Mouse (Mus musculus): Measurements from ENCODE around the gene Bcl2a1b. TPM values are rescaled to one million over a fixed set of nuclear protein-coding genes. Genes with fewer than 3 reads are reported as not detected.

Bcl2a1b gene
- polyA plus RNA-seq, 1 experiment = 3.1 TPM

DNA sequence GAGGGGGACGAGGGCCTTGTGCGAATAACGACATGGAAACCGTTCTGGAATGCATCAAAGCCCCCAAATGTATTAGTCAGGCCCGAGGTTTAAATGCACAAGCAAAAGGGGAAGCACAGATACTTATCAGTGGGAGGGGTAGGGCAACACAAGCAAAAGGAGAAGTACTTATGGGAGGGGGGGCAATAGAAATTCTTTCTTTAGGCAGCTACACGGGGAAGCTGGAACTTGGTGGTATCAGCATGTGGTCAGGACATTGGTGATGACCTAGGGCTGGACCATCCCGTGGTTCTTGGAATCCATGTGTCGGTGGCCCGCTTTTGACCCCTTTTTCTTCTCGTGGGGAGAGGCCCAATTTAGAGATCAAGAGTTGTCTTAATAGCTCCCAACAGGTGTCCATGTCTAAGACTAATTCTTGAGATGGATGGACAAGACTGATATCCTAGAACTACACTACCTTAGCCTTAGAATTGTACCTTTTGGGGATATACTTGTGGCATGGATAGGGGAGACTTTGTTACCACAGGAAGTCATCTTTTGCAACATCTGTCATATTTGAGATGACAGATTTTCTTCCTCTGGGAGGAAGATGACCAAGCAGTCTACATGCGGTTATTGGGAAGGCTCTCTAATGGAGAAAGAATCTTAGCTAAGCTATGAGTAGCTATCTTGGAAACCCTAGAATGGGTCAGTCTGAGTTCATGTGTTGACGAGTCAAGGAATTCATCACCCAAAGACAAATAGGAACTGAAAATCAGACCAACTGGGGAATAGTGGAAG lies 57.7 kb downstream of the Bcl2a1b start:
- Histone ChIP-seq H3K4me3 (replicated peaks; ENCODE audit: control insufficient read depth, low read depth, low read length) (no peak overlapping the region), H3K27ac (ENCODE audit: control insufficient read depth, insufficient read depth, low read depth, low read length, poor library complexity) (peak overlapping the region; percentile 15; the same call in 1 of the 2 replicates), H3K4me1 (ENCODE audit: control insufficient read depth, insufficient read depth, low read length) (no peaks in the 10 kb centered on the region; the same call in 1 of the 2 replicates)
- TF ChIP-seq POLR2A (IDR thresholded peaks at IDR 0.05; ENCODE audit: borderline replicate concordance, control insufficient read depth, low read depth, low read length) (no peak), CTCF (IDR thresholded peaks at IDR 0.05; ENCODE audit: control insufficient read depth, insufficient read depth, low read length) (no peak)
- WGBS = 7% methylated on average over 12 of the region's 12 CpGs

Other genes with a start within 250 kb of the Bcl2a1b start
- 6.3 TPM in 1 of 2 replicates, not detected in the other for gene Bcl2a1a, start 242.3 kb upstream of the Bcl2a1b start, polyA plus RNA-seq (2011; ENCODE audit: insufficient read depth, insufficient read length, low replicate concordance, missing spikeins)
- not detected in 2 replicates for gene Trim43b, start 106.4 kb upstream of the Bcl2a1b start, polyA plus RNA-seq (2011; ENCODE audit: insufficient read depth, insufficient read length, low replicate concordance, missing spikeins)
- not detected in 2 replicates for gene Gm29094, start 170 bp downstream of the Bcl2a1b start, polyA plus RNA-seq (2011; ENCODE audit: insufficient read depth, insufficient read length, low replicate concordance, missing spikeins)
- gene Mthfs, start 11.5 kb downstream of the Bcl2a1b start, polyA plus RNA-seq (2011; ENCODE audit: insufficient read depth, insufficient read length, low replicate concordance, missing spikeins) = 5.5 and 10.6 TPM in 2 replicates

Data from bone marrow, adult 2 months (tissue).